ENCODE assay signal across 8 mouse cellular contexts in the genomic region with DNA sequence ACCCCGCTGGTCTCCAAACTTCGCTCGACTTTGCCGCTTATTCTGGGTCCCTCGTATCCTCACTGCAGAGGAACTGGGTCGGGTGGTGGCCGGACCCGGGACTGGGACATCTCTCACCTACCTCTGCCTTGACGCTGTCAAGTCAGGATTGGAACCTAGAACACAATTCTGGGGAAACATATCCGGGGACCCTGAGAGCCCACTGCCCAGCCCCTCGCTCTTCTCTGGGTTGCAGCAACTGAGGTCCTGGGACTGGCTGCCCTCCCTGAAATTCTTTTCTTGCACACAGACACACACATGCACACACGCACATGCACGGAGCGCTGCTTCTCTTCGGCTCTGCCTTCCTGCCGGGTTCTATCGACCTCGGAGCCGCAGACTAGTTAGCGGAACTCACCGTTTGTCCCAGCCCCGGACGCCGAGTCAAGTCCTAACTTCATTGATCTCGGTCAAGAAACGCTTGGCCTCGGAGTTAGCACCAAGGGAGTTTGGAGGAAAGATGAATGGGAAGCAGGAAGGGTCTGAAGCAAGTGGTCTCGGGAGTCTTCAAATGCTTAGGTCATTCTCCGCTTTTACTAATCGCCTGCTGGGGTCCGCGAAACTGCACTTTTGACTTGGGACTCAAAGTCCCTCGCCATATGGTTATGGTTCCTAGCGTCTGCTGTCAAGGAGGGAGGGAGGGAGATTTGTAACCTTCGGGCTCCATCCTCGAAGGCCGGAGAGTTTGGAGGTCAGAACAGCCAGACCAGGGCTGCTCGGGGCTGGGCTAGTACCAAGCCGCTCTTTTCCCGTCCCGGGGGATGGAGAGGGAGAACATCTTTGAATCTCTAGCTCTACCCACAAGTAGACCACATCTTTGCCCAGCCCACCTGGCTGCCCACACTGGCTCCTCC. TPM values are rescaled to one million over a fixed set of nuclear protein-coding genes. Genes with fewer than 3 reads are reported as not detected.
DNase-seq lines count a peak whose midpoint lies in the region; ATAC-seq and TF ChIP-seq lines count a peak whose summit lies in the region.

No protein-coding gene starts in this region.

- H3K9me3 ChIP-seq in heart, embryonic 15.5 days (replicated peaks) = no peaks in the 10 kb centered on the region
- H3K9me3 ChIP-seq in hindbrain, embryonic 12.5 days (replicated peaks) = no peaks in the 10 kb centered on the region
- no peaks in the 10 kb centered on the region for H3K9me3 ChIP-seq in midbrain, embryonic 13.5 days

- no peak for TF ChIP-seq CTCF in cortical plate, adult 2 months (IDR thresholded peaks at IDR 0.05; ENCODE audit: extremely low read depth, insufficient read depth, low read length)

- H3K4me3 ChIP-seq in heart, embryonic 15.5 days = peak overlapping the region; percentile 53
- peak overlapping the region; percentile 79 for H3K4me3 ChIP-seq in cortical plate, adult 2 months (ENCODE audit: insufficient read depth, low read length)
- H3K4me3 ChIP-seq in hindbrain, embryonic 12.5 days = peak overlapping the region; percentile 66
- H3K4me3 ChIP-seq in midbrain, embryonic 13.5 days (replicated peaks) = peak overlapping the region; percentile 88

- H3K27me3 ChIP-seq in heart, embryonic 15.5 days = peaks cover 88% of the 10 kb centered on the region
- peaks cover 74% of the 10 kb centered on the region for H3K27me3 ChIP-seq in hindbrain, embryonic 12.5 days
- H3K27me3 ChIP-seq in midbrain, embryonic 13.5 days = peaks cover 71% of the 10 kb centered on the region

- 3% methylated on average over 41 of the region's 41 CpGs for WGBS in heart, embryonic 15.5 days
- under 1% methylated on average over 41 of the region's 41 CpGs for WGBS in hindbrain, embryonic 12.5 days
- 2% methylated on average over 41 of the region's 41 CpGs for WGBS in midbrain, embryonic 13.5 days

- no peak for DNase-seq in heart, adult 11 months
- no peak for DNase-seq in ovary, postnatal 14 days (ENCODE audit: low spot score)
- no peak for DNase-seq in ovary, adult 18-20 months (ENCODE audit: low spot score)

- peak overlapping the region; percentile 89 for H3K4me2 ChIP-seq in heart, embryonic 15.5 days
- peak overlapping the region; percentile 94 for H3K4me2 ChIP-seq in hindbrain, embryonic 12.5 days (replicated peaks)
- peak overlapping the region; percentile 96 for H3K4me2 ChIP-seq in midbrain, embryonic 13.5 days (replicated peaks)

- no peaks in the 10 kb centered on the region for H3K36me3 ChIP-seq in heart, embryonic 15.5 days
- no peaks in the 10 kb centered on the region for H3K36me3 ChIP-seq in hindbrain, embryonic 12.5 days
- H3K36me3 ChIP-seq in midbrain, embryonic 13.5 days = no peaks in the 10 kb centered on the region

- no peak for TF ChIP-seq POLR2A in cortical plate, adult 2 months (IDR thresholded peaks at IDR 0.05; ENCODE audit: extremely low read depth, insufficient read depth, low read length)

- peaks cover 14% of the 10 kb centered on the region for H3K4me1 ChIP-seq in heart, embryonic 15.5 days (replicated peaks)
- peaks cover 3% of the 10 kb centered on the region for H3K4me1 ChIP-seq in cortical plate, adult 2 months (ENCODE audit: control insufficient read depth, insufficient read depth, low read length)
- H3K4me1 ChIP-seq in hindbrain, embryonic 12.5 days = peaks cover 59% of the 10 kb centered on the region
- H3K4me1 ChIP-seq in midbrain, embryonic 13.5 days (replicated peaks) = peaks cover 82% of the 10 kb centered on the region

- H3K27ac ChIP-seq in heart, embryonic 15.5 days = no peak overlapping the region
- H3K27ac ChIP-seq in cortical plate, adult 2 months (ENCODE audit: insufficient read depth, low read length) = 0 out of 2 replicates have a peak overlapping the region, but pooled peaks have one; percentile 73
- H3K27ac ChIP-seq in hindbrain, embryonic 12.5 days = peak overlapping the region; percentile 93
- H3K27ac ChIP-seq in midbrain, embryonic 13.5 days = peak overlapping the region; percentile 96

- no peak overlapping the region for H3K9ac ChIP-seq in heart, embryonic 15.5 days
- H3K9ac ChIP-seq in hindbrain, embryonic 12.5 days = peak overlapping the region; percentile 83
- H3K9ac ChIP-seq in midbrain, embryonic 13.5 days (replicated peaks) = peak overlapping the region; percentile 91

- ATAC-seq in heart, embryonic 15.5 days (replicated peaks; ENCODE audit: insufficient number of reproducible peaks, insufficient read depth, low FRiP score, low read depth) = no peak
- ATAC-seq in hindbrain, embryonic 12.5 days (ENCODE audit: low FRiP score) = no peak; the same call in 1 of the 2 replicates
- no peak; the same call in 1 of the 2 replicates for ATAC-seq in midbrain, embryonic 13.5 days
- ATAC-seq in megakaryocyte progenitor cell, adult 5-6 weeks (replicated peaks; ENCODE audit: poor library complexity) = no peak

RNA-seq across cellular contexts. Expression of gene Sez6, which starts 1.2 kb away (rescaled TPM):
- polyA plus RNA-seq in heart, embryonic 15.5 days (2015; fragmentation: Nextera tagmentation; extraction: Ambion mirVana) = 0.05 and 0.15 TPM in 2 replicates
- polyA plus RNA-seq in cortical plate, adult 2 months (2012; rRNA removed) = 97.4 and 109 TPM in 2 replicates
- polyA plus RNA-seq in hindbrain, embryonic 12.5 days (2016; fragmentation: Nextera tagmentation; extraction: Ambion mirVana) = 47.3 and 48.7 TPM in 2 replicates
- 118 TPM in 2 replicates for polyA plus RNA-seq in midbrain, embryonic 13.5 days (2015; fragmentation: Nextera tagmentation; extraction: Ambion mirVana)
- total RNA-seq in megakaryocyte progenitor cell, adult 5-6 weeks (2015) = not detected in 2 replicates
- not detected in 2 replicates for total RNA-seq in megakaryocyte progenitor cell, adult 5-6 weeks (2017)

RNA-seq across cellular contexts. Expression of gene Pipox, which starts 37.9 kb away (rescaled TPM):
- 3.0 and 3.3 TPM in 2 replicates for polyA plus RNA-seq in heart, embryonic 15.5 days (2015; fragmentation: Nextera tagmentation; extraction: Ambion mirVana)
- 3.2 and 3.8 TPM in 2 replicates for polyA plus RNA-seq in cortical plate, adult 2 months (2012; rRNA removed)
- polyA plus RNA-seq in hindbrain, embryonic 12.5 days (2016; fragmentation: Nextera tagmentation; extraction: Ambion mirVana) = 5.0 and 7.1 TPM in 2 replicates
- polyA plus RNA-seq in midbrain, embryonic 13.5 days (2015; fragmentation: Nextera tagmentation; extraction: Ambion mirVana) = 8.6 and 11.0 TPM in 2 replicates
- not detected in 2 replicates for total RNA-seq in megakaryocyte progenitor cell, adult 5-6 weeks (2015)
- 0.17 and 0.44 TPM in 2 replicates for total RNA-seq in megakaryocyte progenitor cell, adult 5-6 weeks (2017)

RNA-seq across cellular contexts. Expression of gene Phf12, which starts 50.8 kb away (rescaled TPM):
- polyA plus RNA-seq in heart, embryonic 15.5 days (2015; fragmentation: Nextera tagmentation; extraction: Ambion mirVana) = 9.6 and 12.8 TPM in 2 replicates
- 37.7 and 43.2 TPM in 2 replicates for polyA plus RNA-seq in cortical plate, adult 2 months (2012; rRNA removed)
- polyA plus RNA-seq in hindbrain, embryonic 12.5 days (2016; fragmentation: Nextera tagmentation; extraction: Ambion mirVana) = 30.6 and 30.7 TPM in 2 replicates
- 22.7 and 22.8 TPM in 2 replicates for polyA plus RNA-seq in midbrain, embryonic 13.5 days (2015; fragmentation: Nextera tagmentation; extraction: Ambion mirVana)
- 61.8 and 64.3 TPM in 2 replicates for total RNA-seq in megakaryocyte progenitor cell, adult 5-6 weeks (2015)
- 25.9 and 28.8 TPM in 2 replicates for total RNA-seq in megakaryocyte progenitor cell, adult 5-6 weeks (2017)

Comparison
In these comparisons a context has a peak if more than half of its experiments do, and no peak if none do; other contexts are left out.
1. RNA of gene Sez6, which starts 1.2 kb away (polyA plus RNA-seq): 118 TPM in midbrain, embryonic 13.5 days, 97.4 to 109 TPM in cortical plate, adult 2 months and 47.3 to 48.7 TPM in hindbrain, embryonic 12.5 days; 0.05 to 0.15 TPM in heart, embryonic 15.5 days; every median in the first group is over 10 times any median in the second.
2. Peak in every context shown above with its lines, with median percentiles within 50 percentile points of each other: H3K4me2 ChIP-seq and H3K4me3 ChIP-seq.